Mouse (Mus musculus) embryonic facial prominence, embryonic 15.5 days (tissue): ENCODE data around the gene Kat14. TPM values are rescaled to one million over a fixed set of nuclear protein-coding genes. Genes with fewer than 3 reads are reported as not detected.

Source experiments
- ATAC-seq: fragments of 200-750 bp; cut with Nextera tagmentation; 2 replicates; pipeline ENCODE4 v1.8.0; 2017; ENCODE audit warnings: low read depth, moderate TSS enrichment; ENCODE audit not compliant: insufficient number of reproducible peaks, low FRiP score, low TSS enrichment
- H3K27ac ChIP-seq: fragments of 300-500 bp; sonication (generic); replicated peaks from 2 replicates; pipeline ENCODE4 v1.5.1; 2015; ENCODE audit warnings: mild to moderate bottlenecking, inconsistent platforms
- H3K27me3 ChIP-seq: fragments of 300-500 bp; sonication (generic); 2 replicates; pipeline ENCODE4 v1.6.1; 2015; ENCODE audit warnings: inconsistent platforms
- H3K36me3 ChIP-seq: fragments of 300-500 bp; sonication (generic); 2 replicates; pipeline ENCODE4 v1.6.1; 2015; ENCODE audit warnings: mild to moderate bottlenecking, inconsistent platforms
- H3K4me1 ChIP-seq: fragments of 300-500 bp; sonication (generic); 2 replicates; pipeline ENCODE4 v1.6.1; 2015; ENCODE audit warnings: inconsistent platforms
- H3K4me2 ChIP-seq: fragments of 300-500 bp; sonication (generic); replicated peaks from 2 replicates; pipeline ENCODE4 v1.6.1; 2015; ENCODE audit warnings: mild to moderate bottlenecking, inconsistent platforms
- H3K4me3 ChIP-seq: fragments of 300-500 bp; sonication (generic); replicated peaks from 2 replicates; pipeline ENCODE4 v1.5.1; 2015; ENCODE audit warnings: mild to moderate bottlenecking, inconsistent platforms
- H3K9ac ChIP-seq: fragments of 300-500 bp; sonication (generic); 2 replicates; pipeline ENCODE4 v1.6.1; 2015; ENCODE audit warnings: inconsistent platforms
- H3K9me3 ChIP-seq: fragments of 300-500 bp; sonication (generic); replicated peaks from 2 replicates; pipeline ENCODE4 v1.6.1; 2016; ENCODE audit warnings: inconsistent platforms
- WGBS: fragments of 180-500 bp; shearing (Covaris S2); methylation state at CpG from one replicate; pipeline ENCODE4 v1.1.7; 2015; 5-methylcytosine and 5-hydroxymethylcytosine counted together
- polyA plus RNA-seq: library from polyadenylated mRNA; unstranded; fragments of >200 nt; fragmentation: Nextera tagmentation; extraction: Ambion mirVana; gene quantifications from 2 replicates; pipeline ENCODE4 v1.2.1, GENCODE M21; 2015

The Kat14 gene
- polyA plus RNA-seq, 1 experiment from 2014 or later = 42.3 TPM

DNA sequence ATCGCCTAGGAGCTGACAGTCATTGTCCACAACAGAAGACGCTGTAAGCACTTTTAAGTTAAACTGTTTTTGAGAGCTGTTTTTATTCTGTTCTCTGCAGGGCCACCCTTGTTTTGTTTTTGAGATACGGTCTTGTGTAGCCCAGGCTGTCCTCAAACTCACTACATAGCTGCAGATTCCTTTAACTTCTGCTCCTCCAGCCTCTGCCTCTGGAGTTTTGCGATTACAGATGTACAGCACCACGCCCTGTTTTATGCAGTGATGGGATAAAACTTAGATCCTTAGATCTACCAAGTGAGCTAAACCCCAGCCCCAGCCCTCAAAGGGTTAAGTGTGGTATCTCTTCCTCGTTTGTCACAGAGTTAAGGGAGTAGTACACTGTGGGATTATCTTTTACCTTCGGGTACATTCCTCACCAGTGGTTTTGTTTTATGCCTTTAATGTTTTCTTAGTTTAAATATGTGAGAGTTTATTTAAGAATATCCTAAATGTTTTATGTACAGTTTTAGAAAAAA, 13.9 kb downstream of the Kat14 start:
- no peak for ATAC-seq

GRCm38 (mm10) chr2:144386296-144386695, 17.5 kb downstream of the Kat14 start:
- Histone ChIP-seq H3K9ac (no peak overlapping the region), H3K27ac (0 out of 2 replicates have a peak overlapping the region, but pooled peaks have one; percentile 7), H3K27me3 (no peaks in the 10 kb centered on the region), H3K36me3 (peaks cover 66% of the 10 kb centered on the region), H3K4me2 (no peak overlapping the region), H3K4me1 (no peaks in the 10 kb centered on the region; the same call in 1 of the 2 replicates), H3K9me3 (no peaks in the 10 kb centered on the region), H3K4me3 (no peak overlapping the region)
- 35% methylated on average over 2 of the region's 2 CpGs for WGBS
- ATAC-seq = no peak; the same call in 1 of the 2 replicates

More for the DNA sequence above, 13.9 kb downstream of the Kat14 start:
- H3K9me3 ChIP-seq = no peaks in the 10 kb centered on the region
- H3K36me3 ChIP-seq = peaks cover 74% of the 10 kb centered on the region
- H3K4me2 ChIP-seq = no peak overlapping the region
- no peak overlapping the region for H3K4me3 ChIP-seq
- 83% methylated on average over 7 of the region's 7 CpGs for WGBS
- no peak overlapping the region for H3K27ac ChIP-seq
- H3K4me1 ChIP-seq = no peaks in the 10 kb centered on the region; the same call in 1 of the 2 replicates
- H3K9ac ChIP-seq = no peak overlapping the region
- no peaks in the 10 kb centered on the region for H3K27me3 ChIP-seq

DNA sequence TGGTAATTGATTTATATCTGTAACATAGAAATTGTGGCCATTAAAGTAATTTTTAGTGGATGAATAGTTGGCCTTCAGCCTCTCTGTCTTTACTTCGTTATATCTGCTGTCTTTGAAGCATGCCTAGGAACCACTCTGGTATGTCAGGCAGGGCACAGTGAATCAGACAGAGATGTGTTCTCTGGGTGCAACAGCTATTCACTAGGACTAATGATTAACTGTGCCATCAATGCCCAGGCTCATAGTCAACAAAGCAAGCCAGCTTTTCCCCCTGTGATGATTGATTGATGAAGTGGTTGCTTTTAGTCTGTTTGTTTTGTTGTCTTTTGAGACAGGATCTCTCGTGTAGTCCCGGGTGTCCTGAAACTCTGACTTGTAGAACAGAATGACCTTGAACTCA, 19.6 kb downstream of the Kat14 start:
- no peak overlapping the region for H3K9ac ChIP-seq
- 80% methylated on average over 3 of the region's 3 CpGs for WGBS

DNA sequence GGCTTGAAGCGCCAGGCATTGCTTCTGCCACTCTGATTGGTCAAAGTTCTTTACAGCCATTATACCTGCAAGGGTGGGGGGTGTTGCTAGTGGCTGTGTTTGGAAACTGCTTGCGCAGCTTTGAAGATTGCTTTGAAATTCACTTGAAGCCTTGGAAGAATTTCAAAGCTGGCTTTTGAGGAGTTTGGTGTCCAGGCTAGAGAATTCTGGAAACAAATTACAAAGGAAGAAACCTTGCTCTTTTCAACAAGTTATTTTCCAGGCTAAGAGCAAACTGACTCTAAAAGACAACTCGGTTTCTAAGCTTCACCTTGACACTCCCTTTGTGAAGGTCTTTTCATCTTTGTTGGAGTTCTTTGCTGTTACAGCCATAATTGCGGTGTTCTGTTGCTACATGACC, 30.7 kb downstream of the Kat14 start:
- H3K36me3 ChIP-seq = peaks cover 85% of the 10 kb centered on the region
- H3K27me3 ChIP-seq = no peaks in the 10 kb centered on the region
- no peaks in the 10 kb centered on the region for H3K9me3 ChIP-seq
- no peak overlapping the region for H3K9ac ChIP-seq
- no peak overlapping the region for H3K4me2 ChIP-seq
- H3K4me1 ChIP-seq = no peaks in the 10 kb centered on the region
- WGBS = 78% methylated on average over 4 of the region's 4 CpGs
- no peak for ATAC-seq
- no peak overlapping the region for H3K4me3 ChIP-seq
- no peak overlapping the region for H3K27ac ChIP-seq

More for the DNA sequence above, 19.6 kb downstream of the Kat14 start:
- Histone ChIP-seq H3K4me3 (no peak overlapping the region), H3K36me3 (peaks cover 59% of the 10 kb centered on the region), H3K4me1 (no peaks in the 10 kb centered on the region; the same call in 1 of the 2 replicates), H3K27ac (no peak overlapping the region), H3K4me2 (no peak overlapping the region), H3K27me3 (no peaks in the 10 kb centered on the region), H3K9me3 (no peaks in the 10 kb centered on the region)
- no peak for ATAC-seq

DNA sequence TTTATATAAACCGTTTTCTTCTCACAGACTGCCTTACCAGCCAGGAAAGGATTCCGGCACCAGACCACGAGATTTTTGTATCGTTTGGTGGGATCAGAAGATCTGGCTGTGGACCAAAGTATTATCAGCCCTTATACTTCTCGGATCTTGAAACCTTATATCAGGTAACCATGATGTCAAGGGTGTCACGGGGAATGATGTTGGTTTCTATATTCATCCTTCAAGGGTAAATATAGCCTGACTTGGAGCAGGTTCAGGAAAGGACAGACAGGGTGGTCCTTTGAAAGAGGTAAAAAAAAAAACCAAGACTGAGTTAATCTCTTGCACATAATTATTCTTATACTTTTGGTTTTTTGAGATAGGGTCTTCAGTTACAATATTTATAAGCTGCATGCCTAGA, 31.9 kb downstream of the Kat14 start:
- H3K27ac ChIP-seq = no peak overlapping the region
- no peak overlapping the region for H3K4me2 ChIP-seq
- H3K27me3 ChIP-seq = no peaks in the 10 kb centered on the region
- H3K9ac ChIP-seq = no peak overlapping the region
- H3K9me3 ChIP-seq = no peaks in the 10 kb centered on the region
- WGBS = 76% methylated on average over 6 of the region's 6 CpGs
- ATAC-seq = no peak
- H3K4me3 ChIP-seq = no peak overlapping the region
- H3K4me1 ChIP-seq = no peaks in the 10 kb centered on the region
- H3K36me3 ChIP-seq = peaks cover 83% of the 10 kb centered on the region

GRCm38 (mm10) chr2:144409037-144409436, 40.3 kb downstream of the Kat14 start:
- Histone ChIP-seq H3K4me3 (no peak overlapping the region), H3K9me3 (no peaks in the 10 kb centered on the region), H3K4me1 (no peaks in the 10 kb centered on the region), H3K36me3 (peaks cover 50% of the 10 kb centered on the region), H3K27me3 (no peaks in the 10 kb centered on the region), H3K9ac (no peak overlapping the region), H3K4me2 (no peak overlapping the region), H3K27ac (no peak overlapping the region)
- no peak for ATAC-seq
- 83% methylated on average over 4 of the region's 4 CpGs for WGBS

- Histone ChIP-seq H3K27ac (no peak overlapping the region), H3K4me2 (no peak overlapping the region), H3K9me3 (no peaks in the 10 kb centered on the region), H3K4me1 (no peaks in the 10 kb centered on the region), H3K27me3 (no peaks in the 10 kb centered on the region), H3K36me3 (peaks cover 38% of the 10 kb centered on the region), H3K4me3 (no peak overlapping the region), H3K9ac (no peak overlapping the region)
- no peak for ATAC-seq
- 68% methylated on average over 3 of the region's 3 CpGs for WGBS
Measured at GRCm38 (mm10) chr2:144410603-144411002, 41.8 kb downstream of the Kat14 start.

GRCm38 (mm10) chr2:144414646-144415045, 45.9 kb downstream of the Kat14 start:
- 87% methylated on average over 1 of the region's 1 CpGs for WGBS
- no peak overlapping the region for H3K9ac ChIP-seq
- ATAC-seq = no peak
- H3K9me3 ChIP-seq = no peaks in the 10 kb centered on the region
- H3K4me3 ChIP-seq = no peak overlapping the region
- no peak overlapping the region for H3K27ac ChIP-seq
- no peaks in the 10 kb centered on the region for H3K27me3 ChIP-seq
- no peak overlapping the region for H3K4me2 ChIP-seq
- 0 out of 2 replicates have a peak, but pooled peaks cover 7% of the 10 kb centered on the region for H3K4me1 ChIP-seq
- peaks cover 5% of the 10 kb centered on the region for H3K36me3 ChIP-seq

DNA sequence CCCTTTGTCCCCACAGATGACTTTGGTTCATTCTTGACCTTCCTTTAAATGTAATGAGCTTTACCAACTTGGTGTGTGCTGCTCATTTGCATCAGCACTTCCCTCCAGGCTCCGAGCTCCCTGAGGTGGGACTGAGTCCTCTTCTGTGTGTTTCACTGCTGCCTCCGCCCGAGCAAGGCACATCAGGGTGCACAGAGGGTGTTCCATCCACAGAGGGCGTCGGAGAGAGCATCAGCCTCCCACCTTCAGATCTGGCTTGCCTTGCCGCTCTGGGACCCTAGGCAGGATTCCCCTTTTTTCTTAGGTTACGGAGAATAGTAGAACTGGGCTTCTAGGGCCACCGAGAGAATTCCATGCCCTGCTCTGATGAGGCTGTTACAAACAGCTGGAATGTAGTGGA, 48.1 kb downstream of the Kat14 start:
- H3K4me3 ChIP-seq = no peak overlapping the region
- WGBS = 36% methylated on average over 8 of the region's 8 CpGs
- no peak overlapping the region for H3K27ac ChIP-seq
- no peaks in the 10 kb centered on the region for H3K36me3 ChIP-seq
- H3K27me3 ChIP-seq = no peaks in the 10 kb centered on the region
- H3K9me3 ChIP-seq = no peaks in the 10 kb centered on the region
- ATAC-seq = no peak
- 0 out of 2 replicates have a peak, but pooled peaks cover 7% of the 10 kb centered on the region for H3K4me1 ChIP-seq
- no peak overlapping the region for H3K9ac ChIP-seq
- H3K4me2 ChIP-seq = no peak overlapping the region

- 20% methylated on average over 2 of the region's 2 CpGs for WGBS
- no peaks in the 10 kb centered on the region for H3K36me3 ChIP-seq
- no peak for ATAC-seq
- H3K9ac ChIP-seq = no peak overlapping the region
- H3K27me3 ChIP-seq = no peaks in the 10 kb centered on the region
- no peak overlapping the region for H3K27ac ChIP-seq
- 0 out of 2 replicates have a peak, but pooled peaks cover 7% of the 10 kb centered on the region for H3K4me1 ChIP-seq
- no peak overlapping the region for H3K4me2 ChIP-seq
- no peaks in the 10 kb centered on the region for H3K9me3 ChIP-seq
- H3K4me3 ChIP-seq = no peak overlapping the region
Measured at GRCm38 (mm10) chr2:144418062-144418461, 49.3 kb downstream of the Kat14 start.

DNA sequence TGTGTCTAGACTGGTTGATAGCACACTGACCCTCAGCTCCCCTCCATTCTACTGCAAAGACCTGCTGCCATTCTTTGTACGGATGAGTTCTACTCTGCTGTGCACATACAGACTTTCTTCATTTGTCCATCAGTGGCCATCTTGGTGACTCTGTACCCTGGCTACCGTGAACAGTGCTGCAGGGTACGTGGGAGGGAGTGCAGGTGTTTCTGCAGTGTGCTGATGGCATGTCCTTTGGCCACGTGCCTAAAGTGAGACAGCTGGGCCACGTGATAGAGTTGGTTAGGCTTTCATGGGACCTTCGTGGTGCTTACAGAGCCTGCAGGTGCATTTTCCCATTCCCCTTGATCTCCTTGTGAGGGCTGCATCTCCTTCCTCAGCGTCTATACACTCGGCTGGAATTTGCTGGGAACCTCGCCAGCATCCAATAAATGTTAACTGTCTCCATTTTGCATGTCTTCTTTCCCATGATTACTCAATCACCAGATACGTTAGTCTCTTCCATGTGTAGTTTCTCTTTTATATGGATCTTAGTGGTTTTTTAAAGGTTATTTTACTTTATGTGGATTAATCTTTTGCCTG, 53.4 kb downstream of the Kat14 start:
- WGBS = 54% methylated on average over 10 of the region's 10 CpGs
- Histone ChIP-seq H3K9me3 (no peaks in the 10 kb centered on the region), H3K4me3 (no peak overlapping the region), H3K4me2 (no peak overlapping the region), H3K27ac (no peak overlapping the region), H3K9ac (no peak overlapping the region), H3K27me3 (no peaks in the 10 kb centered on the region), H3K4me1 (0 out of 2 replicates have a peak, but pooled peaks cover 7% of the 10 kb centered on the region), H3K36me3 (no peaks in the 10 kb centered on the region)
- ATAC-seq = no peak

DNA sequence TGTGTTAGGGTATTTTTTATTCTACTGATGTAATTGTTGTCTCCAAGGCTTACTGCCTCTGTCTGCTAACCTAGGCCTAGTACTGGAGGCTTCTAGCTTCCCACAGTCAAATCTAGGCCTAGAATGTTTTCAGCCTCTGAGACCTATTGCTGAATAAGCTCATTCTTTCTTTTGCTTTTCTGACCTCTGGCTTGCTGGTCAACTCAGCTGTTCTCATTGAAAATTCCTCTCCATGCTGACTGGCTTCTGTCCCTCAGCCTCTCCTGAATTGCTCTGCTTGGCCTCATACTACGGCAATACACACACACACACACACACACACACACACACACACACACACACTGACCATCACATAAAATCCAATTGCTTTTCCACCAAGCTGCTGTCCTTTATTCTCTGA, 57.0 kb downstream of the Kat14 start:
- Histone ChIP-seq H3K27ac (no peak overlapping the region), H3K36me3 (no peaks in the 10 kb centered on the region), H3K27me3 (no peaks in the 10 kb centered on the region), H3K4me1 (no peaks in the 10 kb centered on the region), H3K4me3 (no peak overlapping the region), H3K9ac (no peak overlapping the region), H3K4me2 (no peak overlapping the region), H3K9me3 (no peaks in the 10 kb centered on the region)
- no peak for ATAC-seq
- 67% methylated on average over 1 of the region's 1 CpGs for whole genome bisulfite sequencing
